Mouse (Mus musculus) left cerebral cortex, adult 8-10 months (tissue): ENCODE measurements around the gene Mitf. TPM values are rescaled to one million over a fixed set of nuclear protein-coding genes. Genes with fewer than 3 reads are reported as not detected.

Source experiments
- DNase-seq, 2 experiments: peaks; one replicate each; pipeline ENCODE4 v3.0.0; 2022; ENCODE audit warnings: low spot score in 2 of 2
- total RNA-seq, 4 experiments: library from RNA; stranded (reverse); gene quantifications; 2 replicates each; pipeline ENCODE4 v1.2.4; 2022

Mitf gene
- total RNA-seq, 4 experiments from 2014 or later = 7.4 to 9.2 (median 8.5) TPM

DNA sequence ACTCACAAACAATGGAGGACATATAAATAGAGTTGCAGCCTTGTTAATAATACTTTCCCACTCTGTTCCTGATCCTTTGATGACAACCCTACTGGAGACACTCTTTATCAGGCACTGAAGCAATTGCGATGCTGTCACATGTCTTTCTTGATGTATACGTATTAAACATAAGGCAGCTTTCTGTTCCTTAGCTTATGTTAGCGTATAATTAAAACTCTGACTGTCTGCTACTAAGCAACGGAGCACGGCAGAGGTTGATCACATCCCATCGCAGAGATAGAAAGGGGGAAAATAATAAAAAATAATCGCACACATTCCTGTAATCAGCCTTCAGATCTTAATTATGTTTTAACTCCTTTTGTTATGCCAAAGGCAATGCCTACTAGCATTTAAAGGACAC is 234.9 kb downstream of the Mitf start:
- no peak for DNase-seq

DNA sequence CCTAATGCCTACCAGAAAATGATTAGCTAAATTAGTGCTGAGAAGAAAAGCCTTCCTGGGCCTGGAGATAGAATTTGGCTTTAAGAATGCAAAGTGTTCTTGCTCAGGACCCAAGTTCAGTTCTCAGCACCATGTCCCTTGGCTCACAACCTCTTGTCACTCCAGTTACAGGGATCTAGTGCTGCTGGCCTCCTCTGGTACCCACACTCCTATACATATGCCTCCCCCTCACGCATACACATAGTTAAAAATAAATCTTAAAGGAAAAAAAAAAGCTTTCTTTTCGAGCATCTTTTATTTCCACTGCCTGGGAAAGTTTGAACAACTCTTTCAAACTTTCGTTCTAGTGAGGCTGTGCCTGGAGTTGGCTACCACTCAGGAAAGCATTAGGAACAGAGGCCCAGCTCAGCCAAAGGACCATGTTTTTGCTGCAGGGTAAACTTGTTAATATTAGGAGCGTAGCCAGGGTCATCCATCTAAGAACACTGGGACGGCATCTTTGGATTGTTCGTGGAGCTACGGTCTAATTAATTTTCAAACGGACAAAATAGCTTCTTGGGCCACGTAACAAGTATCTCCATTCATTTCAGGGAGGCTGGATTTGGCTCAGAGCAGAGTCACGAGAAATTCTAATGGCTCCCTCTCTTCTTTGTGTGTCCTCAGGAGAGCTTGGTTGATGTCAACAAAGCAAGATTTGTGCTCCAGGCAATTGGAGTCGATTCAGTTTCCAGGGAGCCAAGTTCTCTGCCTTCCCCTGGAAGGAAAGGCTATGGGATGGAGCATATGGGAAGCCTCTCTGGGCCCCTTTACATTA is 239.7 kb downstream of the Mitf start:
- peak; percentile 6 to 32 for DNase-seq

- no peak for DNase-seq
Observed at GRCm38 (mm10) chr6:98047741-98048140, 240.9 kb downstream of the Mitf start.

DNA sequence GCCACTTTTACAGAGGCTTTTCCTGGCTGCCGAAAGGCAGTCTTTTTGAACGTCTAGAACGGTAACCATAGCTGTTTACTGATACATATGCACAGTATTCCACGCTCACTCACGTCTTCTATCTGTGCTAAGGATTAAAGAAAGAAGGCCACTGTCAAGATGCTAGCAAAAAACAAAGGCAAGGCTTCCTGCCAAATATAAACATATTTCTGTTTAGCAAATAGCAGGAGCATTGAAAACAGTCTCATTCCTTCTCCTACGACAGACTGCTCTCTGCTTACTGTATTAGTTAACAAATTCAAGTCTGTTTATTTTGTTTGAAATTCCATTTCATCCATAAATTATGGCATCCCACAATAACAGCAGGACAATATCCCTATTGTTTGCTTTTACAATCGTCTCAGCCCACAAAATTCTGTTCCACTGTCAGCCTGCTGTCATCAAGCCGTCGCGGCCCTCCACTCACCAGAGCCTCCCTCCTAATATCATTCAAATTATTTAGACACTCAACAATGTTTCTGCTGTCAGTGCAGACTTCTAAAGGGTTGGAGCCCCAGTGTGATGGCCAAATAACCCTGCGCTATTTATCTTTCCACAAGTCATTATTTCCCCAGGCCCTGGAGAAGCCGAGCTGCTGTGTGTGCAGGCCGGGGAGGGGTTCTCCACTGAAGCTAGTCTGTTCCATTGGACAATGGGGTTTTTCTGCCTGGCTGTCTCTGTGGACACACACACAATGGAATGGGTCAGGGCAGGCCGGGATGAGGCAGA is 242.0 kb downstream of the Mitf start:
- DNase-seq = peak; percentile 13 to 46

DNA sequence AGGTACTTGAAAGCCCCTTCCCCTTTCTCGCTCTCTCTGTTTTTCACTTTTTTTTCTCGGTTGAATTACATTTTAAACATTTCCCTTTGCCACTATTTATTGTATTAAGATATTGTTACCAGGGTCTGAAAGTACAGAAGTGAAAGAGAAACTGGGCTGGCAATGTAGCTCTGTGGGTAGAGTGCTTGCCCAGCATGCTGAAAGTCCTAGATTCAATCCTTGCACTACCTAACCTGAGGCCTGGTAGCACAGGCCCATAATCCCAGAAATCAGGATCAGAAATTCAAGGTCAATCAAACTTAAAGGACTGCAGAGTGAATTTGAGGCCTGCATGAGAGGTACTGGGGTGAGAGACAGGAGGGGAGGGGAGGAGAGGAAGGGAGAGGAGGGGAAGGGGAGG is 242.7 kb downstream of the Mitf start:
- no peak for DNase-seq

DNA sequence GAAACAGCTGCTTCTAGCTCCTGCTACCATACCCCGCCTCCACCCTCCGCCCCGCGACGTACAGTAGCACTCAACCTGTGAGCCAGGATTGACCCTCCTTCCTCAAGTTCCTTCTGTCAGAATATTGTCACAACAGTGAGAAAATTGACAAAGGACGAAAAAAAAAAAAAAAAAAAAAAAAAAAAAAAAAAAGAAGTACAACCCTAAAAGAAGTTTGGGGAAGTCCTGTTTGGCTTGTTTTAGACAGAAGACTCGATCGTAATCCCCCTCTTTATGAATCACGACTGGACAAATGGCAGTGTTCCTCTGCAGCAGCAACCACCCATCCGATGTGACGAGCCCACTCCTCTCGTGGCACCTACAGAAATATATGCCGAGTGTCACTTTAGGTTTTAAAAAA is 255.0 kb downstream of the Mitf start:
- no peak for DNase-seq

- no peak for DNase-seq
Observed at GRCm38 (mm10) chr6:98064926-98065325, 258.1 kb downstream of the Mitf start.

- DNase-seq = no peak
Observed at GRCm38 (mm10) chr6:98066420-98066819, 259.6 kb downstream of the Mitf start.

Other genes starting within 250 kb of the Mitf start
- gene Frmd4b, start 189.5 kb upstream of the Mitf start, total RNA-seq = 10 to 100 TPM; 20.1 to 23.7 (median 22.7) TPM